Mouse (Mus musculus) 3134 (cell line): Measurements from ENCODE around the gene Ptpn12.

Source experiments
- DNase-seq: peaks from one replicate; pipeline ENCODE4 v3.0.0-alpha.2; 2011; ENCODE audit warnings: low spot score; ENCODE audit not compliant: insufficient read length; ENCODE audit errors: extremely low read depth

Gene Ptpn12

GRCm38 (mm10) chr5:21032626-21033025 lies 23.1 kb downstream of the Ptpn12 start:
- DNase-seq = no peak

DNA sequence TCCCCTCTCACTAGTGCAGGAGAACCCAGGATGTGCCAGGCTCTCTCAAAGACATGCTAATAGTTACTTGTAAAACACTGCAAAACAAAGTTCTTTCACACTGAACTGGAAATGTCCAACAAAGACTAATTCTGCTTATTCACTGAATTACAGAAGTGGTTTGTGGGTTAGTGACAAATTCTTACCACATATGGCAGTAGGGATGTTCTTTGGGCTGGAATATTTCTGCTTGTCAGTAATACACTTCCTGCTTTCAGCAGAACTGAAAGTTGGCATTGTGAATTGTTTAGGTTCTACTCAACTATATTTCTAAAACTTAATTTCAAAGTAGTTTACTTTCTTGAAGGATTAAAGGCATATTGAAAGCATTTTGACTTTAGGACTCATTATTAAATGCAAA lies 25.5 kb downstream of the Ptpn12 start:
- DNase-seq = peak; percentile 31

DNA sequence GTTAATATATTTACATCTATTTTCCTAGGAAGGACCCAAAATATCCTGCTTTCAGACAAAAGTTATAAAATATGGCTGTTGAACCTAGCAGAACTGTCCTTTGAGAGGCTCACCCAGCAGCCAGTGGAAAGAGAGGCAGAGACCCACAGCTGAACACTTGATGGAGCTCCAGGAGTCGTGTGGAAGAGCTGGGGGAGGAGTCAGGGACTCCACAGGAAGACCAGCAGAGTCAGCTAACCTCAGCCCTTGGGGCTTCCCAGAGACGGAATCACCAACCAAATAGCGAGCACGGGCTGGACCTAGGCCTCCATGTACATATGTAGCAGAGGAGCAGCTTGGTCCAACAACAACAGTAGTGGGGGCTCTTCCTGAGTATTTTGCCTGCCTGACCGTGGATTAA lies 38.6 kb downstream of the Ptpn12 start:
- DNase-seq = no peak

- no peak for DNase-seq
Measured at GRCm38 (mm10) chr5:21010908-21011307, 44.8 kb downstream of the Ptpn12 start.

- DNase-seq = no peak
Measured at GRCm38 (mm10) chr5:21002723-21003122, 53.0 kb downstream of the Ptpn12 start.

DNA sequence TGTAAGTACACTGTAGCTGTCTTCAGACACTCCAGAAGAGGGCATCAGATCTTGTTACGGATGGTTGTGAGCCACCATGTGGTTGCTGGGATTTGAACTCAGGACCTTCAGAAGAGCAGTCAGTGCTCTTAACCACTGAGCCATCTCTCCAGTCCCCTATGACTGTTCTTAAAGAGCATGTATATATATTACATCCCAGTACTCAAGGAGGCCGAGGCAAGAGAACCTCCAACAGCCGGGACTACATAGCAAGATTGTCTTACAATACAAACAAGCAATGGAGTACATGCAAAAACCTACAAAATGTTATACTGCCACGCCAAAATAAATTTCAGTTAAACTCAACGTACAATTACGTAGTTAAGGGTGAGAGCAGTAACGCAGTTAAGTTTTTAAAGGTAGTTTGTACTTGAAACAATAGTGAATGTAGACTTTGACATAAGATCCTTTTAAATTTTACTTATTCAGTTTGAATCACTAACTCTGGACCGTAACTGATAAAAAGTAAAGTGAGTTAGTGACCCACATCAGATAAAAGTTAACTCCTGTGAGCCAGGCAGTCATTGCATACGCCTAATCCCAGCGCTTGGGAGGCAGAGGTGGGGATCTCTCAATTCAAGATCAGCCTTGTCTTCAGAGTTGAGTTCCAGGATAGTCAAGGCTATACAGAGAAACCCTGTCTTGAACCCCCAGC lies 53.9 kb downstream of the Ptpn12 start:
- no peak for DNase-seq

GRCm38 (mm10) chr5:20998427-20998826 lies 57.3 kb downstream of the Ptpn12 start:
- no peak for DNase-seq

DNA sequence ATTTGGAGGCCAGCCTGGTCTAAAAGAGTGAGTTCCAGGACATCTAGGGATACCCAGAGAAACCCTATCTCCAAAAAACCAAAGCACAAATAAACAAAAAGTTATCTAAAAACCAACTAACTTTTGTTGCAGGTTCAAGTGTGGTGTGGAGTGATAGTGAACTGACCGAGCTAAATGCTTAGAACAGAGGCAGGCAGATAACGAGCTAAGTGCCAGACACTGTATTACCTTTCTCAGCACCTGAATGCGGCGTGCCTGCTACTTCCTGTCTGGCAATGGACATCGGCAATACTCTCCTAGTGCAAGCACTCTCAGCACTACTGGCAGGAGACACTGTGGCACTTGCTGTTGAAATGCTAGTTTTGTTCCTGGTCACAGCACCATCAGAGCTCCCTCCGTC lies 58.2 kb downstream of the Ptpn12 start:
- no peak for DNase-seq

DNA sequence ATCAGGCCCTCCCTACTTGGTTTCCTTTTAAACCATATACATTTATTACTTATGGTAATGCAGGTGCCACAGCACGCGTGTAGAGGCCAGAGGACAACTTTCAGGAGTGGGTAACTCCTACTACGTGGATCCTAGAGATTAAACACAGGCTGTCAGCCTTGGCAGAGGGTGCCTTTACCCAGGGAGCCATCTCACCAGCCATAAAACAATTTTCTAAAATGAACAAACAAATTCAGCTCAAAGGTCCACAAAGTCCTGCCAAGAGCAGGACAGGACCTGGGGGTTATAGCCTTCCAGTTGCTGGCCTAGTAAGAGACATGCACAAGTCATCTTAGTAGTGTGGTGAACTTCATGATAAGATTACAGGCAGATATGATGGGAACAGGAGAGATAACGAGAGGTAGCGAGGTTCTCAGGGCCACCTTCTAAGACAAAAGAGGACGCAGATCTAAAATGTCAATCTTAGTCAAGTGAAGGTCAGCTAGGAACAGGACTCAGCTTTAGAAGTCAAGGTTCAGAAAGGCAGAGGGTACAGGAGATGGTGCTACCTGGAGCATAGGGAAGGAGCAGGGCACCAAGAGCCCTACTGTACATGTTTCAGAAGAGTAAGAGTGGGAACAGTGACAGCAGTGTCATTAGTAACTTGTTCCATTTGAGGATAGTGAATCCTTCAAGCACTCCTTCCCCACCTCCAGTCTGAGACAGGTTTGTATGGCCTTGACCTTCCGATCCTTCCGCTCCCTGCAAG lies 65.5 kb downstream of the Ptpn12 start:
- no peak for DNase-seq

DNA sequence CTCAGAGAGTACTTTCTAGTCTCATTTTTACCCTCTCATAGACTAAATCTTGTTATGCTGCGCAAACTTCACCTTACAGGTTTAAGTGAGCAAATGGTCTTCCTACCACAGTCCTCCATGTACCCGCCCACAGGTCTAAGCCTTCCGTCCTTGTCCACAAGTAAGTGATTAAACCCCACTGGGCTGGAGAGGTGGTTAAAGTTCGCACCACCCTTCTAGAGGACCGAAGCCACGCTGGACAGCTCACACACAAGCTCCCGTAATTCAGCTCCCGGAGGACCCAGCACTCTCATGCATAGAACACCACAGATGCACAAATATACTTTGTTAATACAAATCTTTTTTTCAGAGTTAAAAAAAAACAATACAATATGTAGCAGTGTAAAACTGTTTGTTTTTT lies 69.4 kb downstream of the Ptpn12 start:
- DNase-seq = no peak

- no peak for DNase-seq
Measured at GRCm38 (mm10) chr5:20983505-20983904, 72.2 kb downstream of the Ptpn12 start.

DNA sequence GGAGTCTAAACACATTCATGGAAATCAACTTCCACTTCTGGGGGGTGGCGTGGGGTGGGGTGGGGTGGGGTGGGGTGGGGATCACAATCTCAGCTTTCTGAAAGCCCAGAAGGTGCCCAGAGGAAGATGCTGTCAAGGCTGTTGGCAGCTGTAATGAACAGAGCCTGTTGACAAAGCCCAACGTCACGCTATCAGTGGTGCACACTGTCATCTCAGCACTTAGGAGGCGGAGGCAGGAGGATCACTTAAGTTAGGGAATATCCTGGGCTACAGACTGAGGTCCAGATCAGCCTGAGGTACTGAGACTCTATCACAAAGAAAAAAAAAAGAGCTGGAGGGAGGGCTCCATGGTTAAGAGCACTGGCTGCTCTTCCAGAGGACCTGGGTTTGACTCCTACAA lies 81.0 kb downstream of the Ptpn12 start:
- no peak for DNase-seq

- DNase-seq = no peak
Measured at GRCm38 (mm10) chr5:20973999-20974398, 81.7 kb downstream of the Ptpn12 start.

DNA sequence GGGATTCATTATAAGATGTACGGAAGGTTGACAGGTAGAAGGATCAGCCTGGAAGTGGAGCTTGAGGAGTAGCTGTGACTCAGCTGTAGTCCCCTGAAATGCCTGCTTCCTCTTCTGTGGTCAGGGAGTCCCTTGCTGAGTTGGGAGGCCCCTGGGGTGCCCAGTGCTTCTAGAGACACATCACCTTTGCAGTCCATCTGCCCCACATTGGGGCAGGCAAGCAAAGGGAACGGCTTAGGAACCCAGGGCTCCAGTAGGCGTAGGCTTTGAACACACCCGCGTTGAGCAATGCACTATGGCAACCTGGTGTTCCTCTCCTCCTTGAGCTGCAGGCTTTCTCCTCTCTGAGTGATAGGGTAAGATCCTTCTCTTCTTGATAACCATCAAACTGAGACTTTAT lies 82.6 kb downstream of the Ptpn12 start:
- DNase-seq = no peak

DNA sequence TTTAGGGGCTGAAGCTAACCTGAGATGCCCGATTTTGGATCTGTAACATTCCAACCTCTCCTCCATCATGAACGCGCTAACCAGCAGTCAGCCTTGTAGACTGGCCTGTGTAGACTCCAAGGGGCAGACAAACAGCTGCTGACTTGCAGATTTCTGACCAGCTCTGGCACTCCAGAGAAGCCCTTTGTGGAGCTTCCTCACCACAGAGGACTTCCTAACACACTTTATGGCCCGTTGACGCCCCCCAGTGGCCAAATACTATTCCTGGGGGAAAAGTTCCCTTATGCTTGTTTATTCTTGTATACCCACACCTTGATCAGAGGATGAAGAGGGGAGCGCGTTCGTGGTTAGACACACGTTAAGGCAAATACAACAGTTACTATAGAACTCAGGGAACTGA lies 86.7 kb downstream of the Ptpn12 start:
- no peak for DNase-seq

DNA sequence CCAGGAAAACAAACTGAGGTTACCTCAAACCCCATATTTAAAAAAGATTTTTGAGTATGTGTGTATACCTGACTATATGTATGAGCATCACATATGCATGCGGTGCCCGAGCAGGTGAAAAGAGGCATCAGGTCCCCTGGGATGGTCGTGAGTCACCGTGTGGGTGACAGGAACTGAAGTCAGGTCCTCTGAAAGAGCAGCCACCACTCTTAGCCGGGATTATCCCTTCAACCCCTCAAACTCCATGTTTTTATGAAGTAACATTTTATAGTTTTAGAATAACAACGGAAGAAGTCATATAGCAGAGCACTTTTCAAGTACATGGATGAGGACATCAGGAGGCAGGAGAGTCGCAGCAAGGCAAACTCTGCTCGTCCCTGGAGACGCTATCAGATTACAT lies 87.2 kb downstream of the Ptpn12 start:
- DNase-seq = no peak

- DNase-seq = no peak
Measured at GRCm38 (mm10) chr5:20967942-20968341, 87.8 kb downstream of the Ptpn12 start.

- no peak for DNase-seq
Measured at GRCm38 (mm10) chr5:20964446-20964845, 91.3 kb downstream of the Ptpn12 start.

DNA sequence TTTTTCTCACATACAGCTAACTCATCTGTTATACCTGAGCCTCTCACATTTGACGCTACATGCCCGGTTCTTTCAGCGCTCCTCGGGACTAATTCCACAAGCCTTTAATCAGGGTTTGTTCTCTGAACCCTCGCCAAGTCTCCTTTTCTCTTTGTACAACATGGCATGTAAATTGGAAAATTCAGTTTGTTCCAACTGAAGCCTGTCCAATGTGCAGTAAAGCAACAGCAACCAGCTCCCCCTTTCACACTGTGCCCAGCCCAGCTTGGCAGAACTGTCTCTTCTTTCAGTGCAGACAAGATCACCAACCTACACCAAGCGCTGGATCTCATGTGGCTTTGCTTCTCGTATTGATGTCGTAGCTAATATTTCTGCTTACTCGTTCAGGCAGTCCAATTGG lies 92.4 kb downstream of the Ptpn12 start:
- DNase-seq = no peak

- DNase-seq = no peak
Measured at GRCm38 (mm10) chr5:20960927-20961326, 94.8 kb downstream of the Ptpn12 start.

- no peak for DNase-seq
Measured at GRCm38 (mm10) chr5:20956298-20956697, 99.4 kb downstream of the Ptpn12 start, which contains the start of gene Rsbn1l. Rsbn1l (minus strand) TSS chr5:20956398.

- DNase-seq = no peak
Measured at GRCm38 (mm10) chr5:20955114-20955835, 100.4 kb downstream of the Ptpn12 start.
